Mouse (Mus musculus) mature B cell (primary cell): ENCODE data around the gene Xylt1.

ENCODE experiments used
- in situ Hi-C: fragments of 300-500 bp; cut with MboI; formaldehyde crosslinking; loops from 2 replicates; pipeline ENCODE4 v1.14.3; 2019

Xylt1 gene

GRCm38 (mm10) chr7:117433641-117434040 lies 52.9 kb downstream of the Xylt1 start:
- in situ Hi-C loops = no loop called here

GRCm38 (mm10) chr7:117435091-117435490 lies 54.3 kb downstream of the Xylt1 start:
- in situ Hi-C loops = no loop called here

GRCm38 (mm10) chr7:117435730-117436441 lies 55.1 kb downstream of the Xylt1 start:
- in situ Hi-C loops = no loop called here

GRCm38 (mm10) chr7:117436892-117437291 lies 56.1 kb downstream of the Xylt1 start:
- in situ Hi-C loops = no loop called here

- in situ Hi-C loops = no loop called here
Measured at GRCm38 (mm10) chr7:117440994-117441393, 60.2 kb downstream of the Xylt1 start.

GRCm38 (mm10) chr7:117442639-117443038 lies 61.9 kb downstream of the Xylt1 start:
- in situ Hi-C loops = no loop called here

GRCm38 (mm10) chr7:117443215-117443614 lies 62.4 kb downstream of the Xylt1 start:
- in situ Hi-C loops = no loop called here

GRCm38 (mm10) chr7:117445471-117445870 lies 64.7 kb downstream of the Xylt1 start:
- in situ Hi-C loops = no loop called here

GRCm38 (mm10) chr7:117449605-117450004 lies 68.8 kb downstream of the Xylt1 start:
- in situ Hi-C loops = no loop called here

GRCm38 (mm10) chr7:117451212-117451611 lies 70.4 kb downstream of the Xylt1 start:
- in situ Hi-C loops = no loop called here

GRCm38 (mm10) chr7:117452269-117452668 lies 71.5 kb downstream of the Xylt1 start:
- in situ Hi-C loops = no loop called here

GRCm38 (mm10) chr7:117454789-117455548 lies 74.2 kb downstream of the Xylt1 start:
- in situ Hi-C loops = no loop called here

- in situ Hi-C loops = no loop called here
Measured at GRCm38 (mm10) chr7:117462196-117462935, 81.6 kb downstream of the Xylt1 start.

- in situ Hi-C loops = no loop called here
Measured at GRCm38 (mm10) chr7:117464956-117465355, 84.2 kb downstream of the Xylt1 start.

GRCm38 (mm10) chr7:117466006-117466780 lies 85.4 kb downstream of the Xylt1 start:
- in situ Hi-C loops = no loop called here

- in situ Hi-C loops = no loop called here
Measured at GRCm38 (mm10) chr7:117470243-117470802, 89.5 kb downstream of the Xylt1 start.

GRCm38 (mm10) chr7:117472055-117472780 lies 91.4 kb downstream of the Xylt1 start:
- in situ Hi-C loops = no loop called here

GRCm38 (mm10) chr7:117472781-117473743 lies 92.3 kb downstream of the Xylt1 start:
- in situ Hi-C loops = no loop called here

- in situ Hi-C loops = no loop called here
Measured at GRCm38 (mm10) chr7:117474302-117474701, 93.5 kb downstream of the Xylt1 start.

- in situ Hi-C loops = no loop called here
Measured at GRCm38 (mm10) chr7:117475106-117475505, 94.3 kb downstream of the Xylt1 start.
